Mouse (Mus musculus) layer of hippocampus, adult 2 months (tissue): ENCODE measurements around the gene Yeats4. TPM values are rescaled to one million over a fixed set of nuclear protein-coding genes. Genes with fewer than 3 reads are reported as not detected.

ENCODE experiments used
- DNase-seq, 2 experiments: peaks; one replicate each; pipeline ENCODE4 v3.0.0; 2022; ENCODE audit warnings: low spot score in 2 of 2
- H3K27ac ChIP-seq: fragments of 200-600 bp; 2 replicates; pipeline ENCODE4 v1.8.1; 2022
- H3K4me3 ChIP-seq: fragments of 200-600 bp; 2 replicates; pipeline ENCODE4 v1.8.1; 2022; ENCODE audit warnings: mild to moderate bottlenecking
- CTCF ChIP-seq: fragments of 200-600 bp; conservative IDR thresholded peaks from 2 replicates; pipeline ENCODE4 v1.8.1; 2022; ENCODE audit warnings: antibody characterized with exemption, mild to moderate bottlenecking, moderate library complexity
- long read RNA-seq, 2 experiments: library from polyadenylated mRNA; stranded (forward); transcript quantifications; one replicate each; pipeline ENCODE4 v2.0.0; 2021; ENCODE audit warnings: borderline mapping rate in 2 of 2
- total RNA-seq, 2 experiments: library from RNA; stranded (reverse); gene quantifications; 2 replicates each; pipeline ENCODE4 v1.2.3; 2021

Yeats4 gene
- total RNA-seq = 10 to 100 TPM; 45.2 to 49.3 TPM
- long read RNA-seq, experiment 1, transcript Yeats4-201 (7 exons, 1,327 nt) = major isoform, 16 of 17 reads
- long read RNA-seq, experiment 1, partial matches to known transcripts = 0 of 17 reads
- long read RNA-seq, experiment 1, other reads (novel, unspliced or antisense) = 1 of 17 reads
- long read RNA-seq, experiment 2, transcript Yeats4-201 (7 exons, 1,327 nt) = major isoform, 29 of 31 reads
- long read RNA-seq, experiment 2, partial matches to known transcripts = 1 of 31 reads
- long read RNA-seq, experiment 2, other reads (novel, unspliced or antisense) = 0 of 31 reads

DNA sequence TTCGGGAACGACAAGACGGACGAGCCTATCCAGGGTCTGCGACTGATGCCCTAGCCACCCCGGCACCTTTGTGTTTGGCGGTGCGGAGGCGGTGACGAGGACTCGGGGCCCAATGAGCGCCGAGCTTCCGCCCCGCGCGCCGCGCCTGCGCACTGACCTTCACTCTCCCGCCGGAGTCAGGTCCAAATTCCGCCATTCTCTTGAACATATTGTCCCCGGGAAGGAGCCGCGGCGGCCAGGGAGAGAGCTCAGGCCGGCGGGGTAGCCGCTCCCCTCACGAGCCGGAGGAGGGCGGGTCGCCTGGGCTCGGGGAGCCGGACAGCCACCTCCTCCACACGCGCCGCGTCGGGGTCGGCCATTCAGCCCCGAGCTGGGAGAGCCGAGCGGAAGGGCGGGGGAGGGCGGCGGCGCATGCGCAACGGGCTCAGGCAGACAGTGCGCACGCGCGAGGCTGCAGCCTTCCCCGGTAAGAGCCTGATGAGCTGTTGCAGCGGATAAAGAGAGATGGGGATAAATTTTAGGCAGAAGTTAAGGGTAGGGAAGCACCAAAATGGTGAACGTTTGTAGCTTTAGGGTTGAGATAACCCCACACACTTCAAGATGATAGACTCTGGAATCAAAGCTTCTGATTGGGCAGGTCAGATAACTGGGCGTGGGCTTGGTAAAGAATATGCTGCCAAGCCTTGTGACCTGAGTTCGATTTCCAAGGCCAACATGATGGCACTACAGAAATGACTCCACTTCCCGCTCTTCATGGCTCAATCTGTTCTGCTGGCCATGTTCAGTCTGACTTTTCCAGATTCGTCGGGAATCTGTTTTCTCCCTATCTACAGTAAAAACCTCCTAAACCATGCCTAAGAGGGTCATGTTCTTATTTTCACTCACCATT lies at the start of gene Yeats4:
Yeats4 (minus strand) TSS at position 406 of the 889 bp plus-strand sequence.
- H3K27ac ChIP-seq = peak within 1 kb of the TSS; percentile 100
- no peak for TF ChIP-seq CTCF
- DNase-seq = peak; percentile 92 to 95
- H3K4me3 ChIP-seq = peak within 1 kb of the TSS; percentile 93

DNA sequence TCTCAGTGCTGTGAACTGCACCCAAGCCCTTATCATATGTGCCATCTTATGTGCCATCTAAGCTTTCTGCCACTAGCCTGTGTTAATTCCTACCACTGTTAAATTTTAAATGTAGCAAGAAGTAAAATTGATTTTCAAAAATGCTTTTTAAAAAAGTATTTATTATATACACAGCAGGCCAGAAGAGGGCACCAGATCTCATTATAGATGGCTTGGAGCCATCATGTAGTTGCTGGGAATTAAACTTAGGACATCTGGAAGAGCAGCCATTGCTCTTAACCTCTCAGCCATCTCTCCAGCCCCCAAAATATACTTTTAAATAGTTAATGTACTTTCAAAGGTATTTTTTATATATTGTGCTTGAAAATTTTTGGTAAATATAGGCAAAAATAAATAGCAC lies 47.7 kb upstream of the Yeats4 start:
- peak; percentile 53 for TF ChIP-seq CTCF
- no peak overlapping the region for H3K4me3 ChIP-seq
- no peak for DNase-seq
- no peak overlapping the region for H3K27ac ChIP-seq

DNA sequence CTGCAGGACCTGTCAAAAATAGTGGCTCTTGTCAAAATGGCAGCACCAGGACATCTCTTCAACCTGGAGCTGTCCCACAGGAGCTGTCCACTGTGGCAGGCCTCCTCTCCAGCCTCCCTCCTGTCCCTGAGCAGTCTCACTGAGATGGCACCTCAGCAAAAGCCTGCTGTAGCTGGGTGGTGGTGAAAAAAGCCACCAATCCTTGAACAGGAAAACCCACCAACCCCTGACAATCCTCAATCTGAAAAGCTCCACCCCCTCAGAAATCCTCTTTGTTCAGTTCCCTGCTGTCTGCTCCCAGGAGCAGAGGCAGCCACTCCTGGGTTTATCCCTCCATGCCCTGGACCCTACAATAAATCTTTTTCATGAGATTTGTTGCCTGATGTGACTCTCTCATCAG lies 35.6 kb upstream of the Yeats4 start:
- DNase-seq = no peak
- no peak overlapping the region for H3K4me3 ChIP-seq
- no peak for TF ChIP-seq CTCF
- H3K27ac ChIP-seq = no peak overlapping the region

DNA sequence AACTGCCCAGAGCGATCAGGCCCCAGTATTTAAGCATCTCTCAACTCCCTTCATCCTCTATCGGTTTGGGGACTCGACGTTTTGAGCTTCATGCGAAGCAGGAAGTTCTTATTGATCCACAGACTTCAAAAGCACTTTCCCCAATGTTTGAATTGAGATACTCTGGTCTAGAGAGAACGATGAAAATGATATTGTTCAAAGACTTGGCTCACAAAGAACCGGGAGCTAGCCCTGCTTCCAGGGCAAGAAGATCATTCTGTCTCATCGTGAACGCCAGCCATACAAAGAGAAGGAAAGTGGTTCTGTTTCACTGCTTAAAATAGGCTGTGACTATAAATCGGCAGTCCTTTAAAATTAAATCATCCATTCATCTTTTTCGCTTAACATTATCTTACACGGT lies 14.3 kb upstream of the Yeats4 start, which contains the start of gene 9530003J23Rik:
9530003J23Rik (minus strand) TSS at position 101 of the 400 bp plus-strand sequence.
- no peak for DNase-seq
- no peak for TF ChIP-seq CTCF
- H3K4me3 ChIP-seq = no peak within 1 kb of the TSS
- H3K27ac ChIP-seq = no peak within 1 kb of the TSS

DNA sequence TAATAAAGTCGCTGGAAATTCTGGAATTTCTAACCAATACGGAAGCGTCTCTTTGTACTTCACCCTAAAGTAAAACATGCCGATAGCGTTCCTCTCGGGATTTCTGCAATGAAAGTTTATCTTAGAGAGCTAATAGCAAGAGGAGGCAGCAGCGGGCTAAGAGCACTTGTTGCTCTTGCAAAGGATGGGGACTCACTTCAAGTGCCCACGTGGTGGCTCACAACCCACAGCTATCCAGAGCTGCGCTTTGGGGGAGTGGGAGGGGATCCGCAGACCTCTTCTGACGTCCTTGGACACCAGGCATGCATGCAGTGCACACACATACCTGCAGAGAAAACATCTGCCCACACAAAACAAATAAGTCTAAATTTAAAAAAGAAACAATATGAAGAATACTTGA lies 11.6 kb upstream of the Yeats4 start:
- Histone ChIP-seq H3K27ac (no peak overlapping the region), H3K4me3 (no peak overlapping the region)
- no peak for TF ChIP-seq CTCF
- DNase-seq = no peak

DNA sequence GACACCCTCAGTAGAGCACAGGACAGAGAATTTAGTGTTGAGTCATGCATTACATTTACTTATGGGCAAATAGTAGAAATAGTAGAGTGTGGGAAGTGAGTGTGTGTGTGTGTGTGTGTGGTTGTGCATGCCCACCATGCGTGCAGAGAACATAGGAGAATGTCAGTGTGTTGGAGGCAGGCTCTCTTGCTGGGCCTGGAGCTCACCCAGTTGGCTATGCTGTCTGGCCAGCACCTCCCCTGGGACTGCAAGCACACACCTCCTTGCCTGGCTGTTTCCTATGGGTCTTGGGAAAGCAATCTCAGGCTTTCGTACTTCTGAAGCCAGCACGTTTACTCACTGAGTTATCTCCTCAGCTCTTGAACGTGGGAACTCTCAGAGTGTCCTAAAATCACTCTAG lies 10.5 kb upstream of the Yeats4 start:
- no peak for DNase-seq
- Histone ChIP-seq H3K4me3 (no peak overlapping the region), H3K27ac (no peak overlapping the region)
- TF ChIP-seq CTCF = no peak

DNA sequence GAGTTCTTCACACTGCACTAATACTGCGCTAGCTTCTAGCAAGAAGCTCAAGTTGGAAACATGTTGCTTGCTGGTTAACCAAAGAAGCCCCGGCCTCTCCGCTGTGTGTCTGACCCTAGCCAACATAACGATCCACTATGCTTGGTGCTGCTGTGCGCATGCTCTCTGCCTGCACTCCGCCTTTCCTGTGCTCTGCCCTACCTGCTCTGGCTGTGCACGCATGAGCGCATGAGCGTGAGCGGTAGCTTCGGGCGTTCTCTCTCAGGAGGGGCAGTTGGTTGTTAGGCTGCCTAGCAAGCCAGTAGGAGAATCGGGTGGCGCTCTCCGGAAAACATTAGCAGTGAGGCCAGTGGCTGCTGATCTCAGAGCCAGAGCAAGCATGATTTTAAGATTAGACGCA lies 5.5 kb upstream of the Yeats4 start:
- H3K4me3 ChIP-seq = no peak overlapping the region
- TF ChIP-seq CTCF = no peak
- no peak overlapping the region for H3K27ac ChIP-seq
- DNase-seq = no peak

DNA sequence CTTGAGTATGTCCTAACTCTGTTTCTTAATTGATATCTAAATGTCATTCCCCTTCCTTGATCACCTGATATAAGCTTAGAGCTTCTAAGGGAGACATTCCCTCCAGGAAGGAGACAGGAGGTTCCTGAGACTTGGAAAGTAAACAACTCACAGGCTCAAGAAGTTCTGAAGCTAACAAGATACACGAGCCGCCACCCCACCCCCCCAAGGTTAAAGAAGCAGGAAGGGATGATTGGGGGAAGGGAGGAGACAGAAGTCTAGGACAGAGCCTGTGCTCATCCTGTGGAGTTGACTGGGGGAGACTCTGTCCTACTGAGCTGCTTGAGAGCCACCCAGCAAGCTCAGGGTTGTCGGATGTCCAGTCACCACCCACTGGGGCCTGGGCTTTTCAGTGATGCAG lies 1.7 kb upstream of the Yeats4 start:
- DNase-seq = no peak
- H3K27ac ChIP-seq = no peak overlapping the region
- H3K4me3 ChIP-seq = no peak overlapping the region
- TF ChIP-seq CTCF = no peak

DNA sequence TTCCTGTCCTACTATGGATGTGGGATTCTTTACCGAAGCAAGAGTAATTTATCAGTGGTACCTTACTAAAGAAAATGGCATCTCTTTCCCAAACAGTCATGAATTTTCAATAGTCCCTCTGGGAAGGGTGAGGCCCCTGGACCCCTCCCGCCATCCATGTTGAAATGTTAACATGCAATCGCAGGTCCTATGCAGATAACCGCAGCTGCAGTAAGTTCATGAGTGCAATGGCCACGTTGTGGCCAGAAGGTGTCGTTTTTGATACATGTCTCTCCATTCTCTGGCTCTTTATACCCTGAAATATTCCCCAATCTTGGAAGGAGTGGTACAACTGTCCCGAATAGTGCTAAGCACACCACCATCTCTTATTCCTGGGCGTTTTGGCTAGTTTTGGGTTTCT lies 787 bp upstream of the Yeats4 start:
- peak; percentile 54 for TF ChIP-seq CTCF
- no peak for DNase-seq
- Histone ChIP-seq H3K27ac (peak overlapping the region; percentile 100), H3K4me3 (peak overlapping the region; percentile 93; the same call in 1 of the 2 replicates)

DNA sequence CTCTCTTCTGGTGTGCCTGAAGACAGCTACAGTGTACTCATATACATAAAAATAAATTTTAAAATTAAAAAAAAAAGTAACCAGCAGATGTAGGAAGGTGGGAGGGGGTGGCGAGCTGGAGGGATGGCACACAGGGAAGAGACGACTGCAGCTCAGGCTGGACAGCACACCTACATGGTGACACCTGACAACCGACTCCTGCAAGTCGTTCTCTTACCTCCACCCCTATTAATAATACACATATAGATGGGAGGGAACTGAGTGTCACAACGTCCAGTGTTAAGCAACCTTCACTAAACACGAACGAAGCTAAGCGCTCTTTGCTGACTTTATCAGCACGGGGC lies 577 bp downstream of the Yeats4 start:
- no peak for DNase-seq
- Histone ChIP-seq H3K4me3 (peak overlapping the region; percentile 93), H3K27ac (peak overlapping the region; percentile 100)
- TF ChIP-seq CTCF = no peak

DNA sequence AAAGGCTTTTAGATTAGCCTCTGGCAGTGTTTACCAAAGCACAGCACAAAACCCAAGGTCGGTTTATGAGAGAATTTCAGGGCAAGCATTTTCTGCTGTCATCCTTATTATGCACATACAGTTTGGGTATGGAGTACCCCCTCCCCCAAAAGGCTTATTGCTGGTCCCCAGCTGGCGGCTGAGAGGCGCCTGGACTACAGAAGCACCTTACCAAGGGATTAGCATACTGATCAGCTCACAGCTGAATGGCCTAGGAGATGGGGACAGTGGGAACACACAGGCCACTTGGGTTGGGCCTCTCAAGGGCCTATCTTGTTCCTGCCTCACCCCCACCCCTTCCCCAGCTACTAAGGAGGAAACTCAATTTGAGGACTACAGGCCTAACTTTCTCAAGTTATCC lies 1.5 kb downstream of the Yeats4 start:
- no peak for TF ChIP-seq CTCF
- H3K4me3 ChIP-seq = peak overlapping the region; percentile 93
- no peak for DNase-seq
- H3K27ac ChIP-seq = no peak overlapping the region

DNA sequence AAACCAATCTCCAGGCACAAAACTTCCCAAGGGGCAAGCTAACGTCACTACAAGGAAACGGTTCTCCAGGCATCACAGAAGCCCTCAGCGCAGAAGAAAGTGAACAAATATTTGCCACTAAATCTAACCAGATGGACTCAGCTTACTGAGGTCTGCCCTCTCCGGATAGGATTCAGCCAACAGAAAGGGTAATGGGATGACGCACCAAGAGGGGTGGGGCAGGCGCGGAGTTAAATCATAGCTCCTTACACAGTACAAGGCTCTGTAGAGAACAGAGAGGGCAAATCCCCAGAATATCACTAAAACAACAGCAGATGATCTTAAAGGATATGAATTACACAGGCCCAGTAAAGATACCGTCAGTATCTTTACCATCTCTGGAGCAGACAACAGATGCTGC lies 6.0 kb downstream of the Yeats4 start:
- no peak for TF ChIP-seq CTCF
- no peak overlapping the region for H3K4me3 ChIP-seq
- no peak for DNase-seq
- no peak overlapping the region for H3K27ac ChIP-seq

DNA sequence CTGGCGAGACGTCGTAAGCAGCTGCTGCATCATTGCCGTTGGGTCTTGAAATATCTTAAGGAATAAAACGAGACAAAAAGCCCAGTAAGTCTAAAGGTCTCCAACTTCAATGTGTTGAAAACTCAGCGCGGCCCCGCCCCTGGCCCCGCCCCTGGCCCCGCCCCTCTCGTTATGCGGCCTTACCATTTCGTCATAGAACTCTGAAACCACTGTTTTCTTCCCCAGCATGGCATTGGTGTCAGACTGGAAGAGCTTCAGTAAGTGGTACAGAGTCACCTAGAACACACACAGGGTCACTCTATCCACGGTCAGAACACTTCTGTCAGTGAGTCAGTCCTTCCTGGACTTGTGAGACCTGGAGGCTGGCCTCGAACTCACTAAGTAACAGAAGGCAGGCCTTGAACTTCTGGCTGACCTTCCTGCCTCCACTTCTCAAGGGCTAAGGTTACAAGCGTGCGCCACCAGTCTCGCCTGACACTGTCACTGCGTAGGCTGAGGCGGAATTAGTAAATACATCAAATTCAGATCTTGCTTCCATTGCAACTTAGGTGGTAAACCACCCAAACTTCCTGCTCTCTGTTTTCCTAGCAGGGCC lies 7.0 kb downstream of the Yeats4 start:
- H3K27ac ChIP-seq = no peak overlapping the region
- TF ChIP-seq CTCF = no peak
- no peak for DNase-seq

More for the DNA sequence above, 7.0 kb downstream of the Yeats4 start:
- no peak overlapping the region for H3K4me3 ChIP-seq
